22 mouse cellular contexts compared by ENCODE assay signal in the genomic region with DNA sequence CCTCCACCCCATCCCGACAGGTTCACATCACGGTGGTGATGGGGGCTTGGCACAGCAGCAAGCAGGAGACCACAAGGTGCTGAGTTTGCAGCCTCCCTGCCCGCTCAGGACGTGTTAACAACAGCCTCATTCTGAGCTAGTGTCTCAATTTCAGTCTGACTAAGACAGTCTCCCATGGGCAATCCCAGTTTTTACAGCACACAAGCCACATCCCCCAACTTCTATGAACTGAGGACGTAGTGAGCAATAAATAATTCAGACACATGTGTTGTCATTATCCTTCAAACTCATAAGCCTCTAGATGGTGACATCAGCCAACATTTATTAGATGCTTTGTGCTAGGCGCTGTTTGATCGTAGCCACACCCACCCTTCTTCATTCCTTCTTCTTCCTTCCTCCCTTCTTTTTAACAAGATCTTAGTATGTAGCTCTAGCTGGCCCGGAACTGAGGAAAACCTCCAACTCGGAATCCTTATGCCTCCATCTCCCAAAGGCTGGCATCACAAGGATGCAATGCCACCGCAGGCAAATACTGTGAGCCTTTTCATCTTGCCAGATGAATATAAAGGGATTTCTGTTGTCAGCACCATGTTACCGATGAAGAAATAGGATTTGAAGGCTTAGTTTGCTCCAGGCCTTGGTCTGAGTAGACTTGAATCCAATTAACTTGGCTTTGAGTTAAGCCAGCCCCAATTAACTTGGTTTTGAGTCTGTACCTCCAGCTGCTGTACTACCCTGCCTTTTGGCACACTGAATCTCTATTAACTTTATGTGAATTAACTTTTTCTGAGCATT.
DNase-seq lines count a peak whose midpoint lies in the region; ATAC-seq lines count a peak whose summit lies in the region.
"Had no signal": no experiment of that assay in that cellular context is flagged by ENCODE, and none has a peak within 500 bp of the region (broad histone marks: within the 10 kb centered on the region; RNA-seq: fewer than 3 reads in every experiment).

No protein-coding gene starts in this region.

- H3K27ac ChIP-seq in forebrain, embryonic 16.5 days (ENCODE audit: low read length): no peak overlapping the region
- no peak overlapping the region for H3K27ac ChIP-seq in forebrain, embryonic 10.5 days
- H3K27ac ChIP-seq in midbrain, embryonic 14.5 days (replicated peaks; ENCODE audit: low read depth, low read length): peak overlapping the region; percentile 45; the same call in 1 of the 2 replicates
- no peak overlapping the region for H3K27ac ChIP-seq in midbrain, embryonic 11.5 days (ENCODE audit: low read depth, low read length)
- peak overlapping the region; percentile 16; the same call in 1 of the 2 replicates for H3K27ac ChIP-seq in midbrain, embryonic 15.5 days
- H3K27ac ChIP-seq: heart, adult 2 months; heart, embryonic 15.5 days; left cerebral cortex, adult 2 months; liver, embryonic 12.5 days; lung, embryonic 15.5 days had no signal

- H3K4me3 ChIP-seq in forebrain, embryonic 16.5 days (replicated peaks; ENCODE audit: low read length): no peak overlapping the region
- no peak overlapping the region for H3K4me3 ChIP-seq in forebrain, embryonic 10.5 days
- no peak overlapping the region for H3K4me3 ChIP-seq in midbrain, embryonic 14.5 days (replicated peaks; ENCODE audit: low read depth, low read length)
- no peak overlapping the region for H3K4me3 ChIP-seq in midbrain, embryonic 11.5 days (ENCODE audit: low read depth, low read length)
- H3K4me3 ChIP-seq in midbrain, embryonic 15.5 days: no peak overlapping the region
- H3K4me3 ChIP-seq: heart, adult 2 months; heart, embryonic 15.5 days; left cerebral cortex, adult 2 months; liver, embryonic 12.5 days; lung, embryonic 15.5 days had no signal

- no peaks in the 10 kb centered on the region for H3K9me3 ChIP-seq in forebrain, embryonic 16.5 days (ENCODE audit: control insufficient read depth, low read length)
- H3K9me3 ChIP-seq in forebrain, embryonic 10.5 days: no peaks in the 10 kb centered on the region
- no peaks in the 10 kb centered on the region for H3K9me3 ChIP-seq in midbrain, embryonic 14.5 days (ENCODE audit: control insufficient read depth, low read length)
- H3K9me3 ChIP-seq in midbrain, embryonic 11.5 days (ENCODE audit: control insufficient read depth, low read length): no peaks in the 10 kb centered on the region
- H3K9me3 ChIP-seq in midbrain, embryonic 15.5 days: no peaks in the 10 kb centered on the region
- H3K9me3 ChIP-seq: G1E; heart, embryonic 15.5 days; liver, embryonic 12.5 days; lung, embryonic 15.5 days had no signal

- peak; percentile 31; the same call in 1 of the 2 replicates for ATAC-seq in forebrain, embryonic 16.5 days
- ATAC-seq in midbrain, embryonic 14.5 days (ENCODE audit: low FRiP score, low TSS enrichment): peak; percentile 60; the same call in 1 of the 2 replicates
- ATAC-seq in midbrain, embryonic 11.5 days (ENCODE audit: low FRiP score): no peak
- peak; percentile 63 for ATAC-seq in midbrain, embryonic 15.5 days (replicated peaks)
- ATAC-seq: liver, embryonic 12.5 days had no signal

- H3K27me3 ChIP-seq in forebrain, embryonic 16.5 days (replicated peaks; ENCODE audit: control insufficient read depth, insufficient read depth, low read length): no peaks in the 10 kb centered on the region
- H3K27me3 ChIP-seq in forebrain, embryonic 10.5 days (ENCODE audit: poor library complexity, severe bottlenecking): no peaks in the 10 kb centered on the region
- H3K27me3 ChIP-seq in midbrain, embryonic 14.5 days (ENCODE audit: control insufficient read depth, insufficient read depth, low read length): no peaks in the 10 kb centered on the region
- no peaks in the 10 kb centered on the region for H3K27me3 ChIP-seq in midbrain, embryonic 11.5 days (ENCODE audit: control insufficient read depth, insufficient read depth, low read length)
- no peaks in the 10 kb centered on the region for H3K27me3 ChIP-seq in midbrain, embryonic 15.5 days (replicated peaks)
- H3K27me3 ChIP-seq: heart, embryonic 15.5 days; liver, embryonic 12.5 days; lung, embryonic 15.5 days had no signal

- H3K36me3 ChIP-seq in forebrain, embryonic 16.5 days (ENCODE audit: control insufficient read depth, insufficient read depth): no peaks in the 10 kb centered on the region
- no peaks in the 10 kb centered on the region for H3K36me3 ChIP-seq in forebrain, embryonic 10.5 days (replicated peaks)
- H3K36me3 ChIP-seq in midbrain, embryonic 14.5 days (ENCODE audit: control insufficient read depth, insufficient read depth, low read length): no peaks in the 10 kb centered on the region
- H3K36me3 ChIP-seq in midbrain, embryonic 11.5 days (ENCODE audit: control insufficient read depth, insufficient read depth, low read length): no peaks in the 10 kb centered on the region; the same call in 1 of the 2 replicates
- H3K36me3 ChIP-seq in midbrain, embryonic 15.5 days (replicated peaks): no peaks in the 10 kb centered on the region
- H3K36me3 ChIP-seq: heart, embryonic 15.5 days; liver, embryonic 12.5 days; lung, embryonic 15.5 days had no signal

- H3K9ac ChIP-seq in forebrain, embryonic 16.5 days (replicated peaks; ENCODE audit: low read depth, low read length): no peak overlapping the region
- H3K9ac ChIP-seq in midbrain, embryonic 14.5 days (replicated peaks; ENCODE audit: low read length): no peak overlapping the region
- H3K9ac ChIP-seq in midbrain, embryonic 11.5 days (ENCODE audit: low read length): no peak overlapping the region
- no peak overlapping the region for H3K9ac ChIP-seq in midbrain, embryonic 15.5 days
- H3K9ac ChIP-seq: heart, embryonic 15.5 days; liver, embryonic 12.5 days; lung, embryonic 15.5 days had no signal

- no peaks in the 10 kb centered on the region for H3K4me1 ChIP-seq in forebrain, embryonic 16.5 days (replicated peaks; ENCODE audit: control insufficient read depth, insufficient read depth, low read length)
- H3K4me1 ChIP-seq in forebrain, embryonic 10.5 days: peaks cover 8% of the 10 kb centered on the region
- no peaks in the 10 kb centered on the region for H3K4me1 ChIP-seq in midbrain, embryonic 14.5 days (ENCODE audit: control insufficient read depth, insufficient read depth, low read length)
- H3K4me1 ChIP-seq in midbrain, embryonic 11.5 days (ENCODE audit: control insufficient read depth, insufficient read depth, low read length): no peaks in the 10 kb centered on the region
- no peaks in the 10 kb centered on the region; the same call in 1 of the 2 replicates for H3K4me1 ChIP-seq in midbrain, embryonic 15.5 days
- H3K4me1 ChIP-seq: heart, embryonic 15.5 days; lung, embryonic 15.5 days had no signal

- no peak overlapping the region for H3K4me2 ChIP-seq in forebrain, embryonic 16.5 days (ENCODE audit: low read length)
- H3K4me2 ChIP-seq in midbrain, embryonic 14.5 days (ENCODE audit: low read length): no peak overlapping the region
- H3K4me2 ChIP-seq in midbrain, embryonic 11.5 days: no peak overlapping the region
- no peak overlapping the region for H3K4me2 ChIP-seq in midbrain, embryonic 15.5 days
- H3K4me2 ChIP-seq: heart, embryonic 15.5 days; liver, embryonic 12.5 days; lung, embryonic 15.5 days had no signal

- 69% methylated on average over 11 of the region's 11 CpGs for WGBS in forebrain, embryonic 16.5 days
- 83% methylated on average over 11 of the region's 11 CpGs for WGBS in forebrain, embryonic 10.5 days
- WGBS in midbrain, embryonic 14.5 days: 72% methylated on average over 11 of the region's 11 CpGs
- 87% methylated on average over 11 of the region's 11 CpGs for WGBS in midbrain, embryonic 11.5 days
- WGBS in midbrain, embryonic 15.5 days: 64% methylated on average over 11 of the region's 11 CpGs

- no peak for DNase-seq in forebrain, embryonic 10.5 days (ENCODE audit: extremely low spot score, low spot score)
- DNase-seq in midbrain, embryonic 14.5 days: peak; percentile 52
- DNase-seq in midbrain, embryonic 11.5 days (ENCODE audit: low spot score, missing footprints): no peak
- DNase-seq in lung, adult 18-20 months: no peak
- no peak for DNase-seq in left cerebral cortex, adult 9 months (ENCODE audit: low spot score in 2 of 2)
- no peak for DNase-seq in frontal cortex, adult 2 months (ENCODE audit: extremely low spot score in 1 of 2, low spot score in 1 of 2)
- DNase-seq: adrenal gland, adult 2 months; cerebellum, adult 8-10 months; gastrocnemius, postnatal 10 days; heart, adult 2 months; heart, postnatal 4 days; kidney, adult 8-10 months; kidney, postnatal 36 days; lung, postnatal 4 days; right cerebral cortex, postnatal 14 days had no signal

Comparison
In these comparisons a context has a peak if more than half of its experiments do, and no peak if none do; other contexts are left out.
1. H3K27ac ChIP-seq: peak in midbrain, embryonic 14.5 days (single experiment) and midbrain, embryonic 15.5 days (single experiment); none in forebrain, embryonic 16.5 days (single experiment), forebrain, embryonic 10.5 days (single experiment) and midbrain, embryonic 11.5 days (single experiment).